Mouse (Mus musculus): ENCODE data around the gene Trpc7. TPM values are rescaled to one million over a fixed set of nuclear protein-coding genes. Genes with fewer than 3 reads are reported as not detected.

Trpc7 gene
- total RNA-seq, 1 experiment from 2014 or later: not detected

DNA sequence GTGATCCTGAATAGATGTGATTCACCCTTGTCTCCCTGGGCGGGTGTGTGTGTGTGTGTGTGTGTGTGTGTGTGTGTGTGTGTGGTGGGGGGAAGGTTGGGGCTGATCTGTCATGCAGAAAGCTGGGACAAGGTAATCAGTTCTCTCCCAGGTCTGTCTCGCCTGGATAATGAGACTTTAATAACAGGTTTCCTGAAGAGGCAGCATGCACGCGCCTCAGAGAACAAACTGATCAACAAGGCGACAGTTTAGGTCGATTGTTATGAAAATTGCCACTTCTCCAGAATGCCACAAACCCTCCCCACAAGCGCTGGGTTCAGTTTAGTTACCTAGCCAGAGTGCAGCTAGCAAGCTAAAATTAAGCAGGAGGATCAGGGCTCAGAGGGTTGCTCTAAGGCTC lies 101.4 kb downstream of the Trpc7 start:
- ATAC-seq (replicated peaks; ENCODE audit: low read depth, poor library complexity, severe bottlenecking): no peak

DNA sequence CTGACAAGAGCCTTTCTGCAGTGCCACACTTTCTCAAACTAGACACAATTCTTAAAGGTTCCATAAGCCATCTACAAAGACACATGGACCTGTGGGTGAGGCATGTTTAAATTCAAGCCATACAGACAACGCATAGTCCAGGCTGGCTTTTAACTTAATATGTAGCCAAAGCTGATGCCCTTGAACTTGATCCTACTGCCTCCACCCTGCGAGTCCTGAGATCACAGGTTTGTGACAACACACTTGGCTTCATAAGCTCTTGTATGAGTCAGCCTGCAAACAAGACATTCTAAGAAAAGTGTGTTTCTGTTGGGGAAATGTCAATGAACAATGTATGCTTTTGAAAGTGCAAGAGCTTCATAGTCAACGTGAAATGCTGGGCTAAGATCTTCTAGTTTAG lies 102.9 kb downstream of the Trpc7 start:
- no peak for ATAC-seq (replicated peaks; ENCODE audit: low read depth, poor library complexity, severe bottlenecking)

DNA sequence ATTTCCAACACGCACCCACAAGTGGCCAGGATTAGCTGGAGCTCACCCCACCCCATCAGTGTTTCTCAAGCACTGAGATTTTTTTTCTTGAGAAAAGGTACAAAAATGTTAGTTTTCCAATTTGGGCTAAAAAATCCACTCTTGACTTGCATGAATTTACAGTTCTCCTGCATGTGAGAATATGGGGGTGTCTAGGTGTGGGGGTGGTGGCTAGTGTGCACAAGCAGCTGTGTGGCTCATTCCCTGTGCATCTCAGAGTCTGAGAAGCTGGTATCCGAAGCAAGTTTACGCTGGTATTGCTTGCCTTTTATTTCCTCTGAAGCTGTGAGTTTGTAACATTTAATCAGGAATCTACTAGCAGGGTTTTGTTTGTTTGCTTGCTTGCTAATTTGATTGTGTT lies 105.1 kb downstream of the Trpc7 start:
- ATAC-seq (replicated peaks; ENCODE audit: low read depth, poor library complexity, severe bottlenecking): no peak

GRCm38 (mm10) chr13:56782621-56783020 lies 113.2 kb downstream of the Trpc7 start:
- no peak for ATAC-seq (replicated peaks; ENCODE audit: low read depth, poor library complexity, severe bottlenecking)

DNA sequence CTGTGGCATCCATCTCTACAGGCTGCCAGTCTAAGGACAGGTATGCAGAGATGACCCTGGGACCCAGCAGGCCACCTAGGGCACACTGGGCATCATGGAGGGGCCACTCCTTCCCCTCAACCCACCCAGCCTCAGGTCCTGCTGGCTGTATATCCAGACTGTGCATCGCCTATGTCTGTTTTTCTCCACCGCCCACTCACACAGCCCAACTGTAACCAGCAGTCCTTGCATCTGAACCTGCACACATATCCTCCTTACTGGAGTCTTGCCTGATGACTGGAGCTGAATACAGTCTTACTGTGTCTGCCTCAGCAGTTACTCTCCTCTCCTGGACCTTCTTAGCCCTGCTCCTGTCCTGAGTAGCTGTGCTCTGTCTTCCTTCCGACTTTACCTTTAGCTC lies 114.1 kb downstream of the Trpc7 start:
- ATAC-seq (replicated peaks; ENCODE audit: low read depth, poor library complexity, severe bottlenecking): no peak

DNA sequence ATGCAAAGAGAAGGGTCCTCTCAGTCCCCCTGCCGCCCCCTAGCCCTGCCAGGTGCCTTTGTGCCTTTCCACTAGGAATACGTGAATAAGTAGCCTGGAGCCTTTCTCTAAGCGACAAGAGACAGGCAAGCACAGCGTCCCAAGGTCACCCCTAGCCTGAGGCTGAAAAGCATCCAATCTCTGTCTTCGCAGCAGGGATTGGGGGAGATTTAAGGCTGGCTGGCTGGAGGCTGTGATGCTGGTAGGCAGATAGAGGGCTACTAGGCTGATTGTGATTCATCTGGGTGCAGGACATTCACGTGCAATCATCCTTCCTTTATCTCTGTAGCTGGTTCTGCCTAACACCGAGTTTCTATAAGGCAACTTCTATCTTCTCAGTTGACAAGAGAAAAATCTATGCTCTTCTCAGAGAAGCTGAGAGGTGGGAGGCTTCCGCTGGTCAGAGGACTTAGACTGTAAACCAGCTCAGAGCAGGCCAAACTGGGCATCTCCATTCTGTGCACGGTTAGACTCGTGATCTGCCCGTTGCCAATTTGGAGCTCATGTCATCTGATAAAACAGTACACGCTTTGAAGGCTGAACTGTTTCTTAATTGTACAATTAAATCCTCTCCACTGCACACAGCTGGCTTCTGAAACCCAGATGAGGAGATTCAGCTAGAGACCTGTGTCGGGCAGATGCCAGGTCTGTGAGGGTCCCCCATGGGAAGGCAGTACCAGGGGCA lies 114.9 kb downstream of the Trpc7 start:
- ATAC-seq (replicated peaks; ENCODE audit: low read depth, poor library complexity, severe bottlenecking): no peak

DNA sequence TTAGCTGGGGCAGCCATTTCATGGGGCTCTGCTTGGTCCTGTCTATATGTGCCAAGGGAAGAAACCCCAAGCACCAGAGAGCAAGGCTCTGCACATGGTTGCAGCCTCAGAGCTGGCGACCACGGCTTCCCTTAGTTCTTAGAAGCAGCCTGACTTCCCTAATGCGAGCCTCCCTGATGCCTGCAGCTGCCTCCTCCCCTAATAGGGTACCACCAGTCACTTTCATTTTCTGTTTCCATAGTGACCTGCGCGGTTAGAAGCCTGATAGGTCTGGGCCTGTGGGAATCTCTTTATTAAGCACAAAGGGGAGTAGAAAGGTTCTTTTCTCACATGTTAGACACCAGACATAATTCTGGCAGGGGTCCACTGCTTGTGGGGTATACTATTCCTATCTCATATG lies 121.5 kb downstream of the Trpc7 start:
- ATAC-seq (replicated peaks; ENCODE audit: low read depth, poor library complexity, severe bottlenecking): peak; percentile 96

DNA sequence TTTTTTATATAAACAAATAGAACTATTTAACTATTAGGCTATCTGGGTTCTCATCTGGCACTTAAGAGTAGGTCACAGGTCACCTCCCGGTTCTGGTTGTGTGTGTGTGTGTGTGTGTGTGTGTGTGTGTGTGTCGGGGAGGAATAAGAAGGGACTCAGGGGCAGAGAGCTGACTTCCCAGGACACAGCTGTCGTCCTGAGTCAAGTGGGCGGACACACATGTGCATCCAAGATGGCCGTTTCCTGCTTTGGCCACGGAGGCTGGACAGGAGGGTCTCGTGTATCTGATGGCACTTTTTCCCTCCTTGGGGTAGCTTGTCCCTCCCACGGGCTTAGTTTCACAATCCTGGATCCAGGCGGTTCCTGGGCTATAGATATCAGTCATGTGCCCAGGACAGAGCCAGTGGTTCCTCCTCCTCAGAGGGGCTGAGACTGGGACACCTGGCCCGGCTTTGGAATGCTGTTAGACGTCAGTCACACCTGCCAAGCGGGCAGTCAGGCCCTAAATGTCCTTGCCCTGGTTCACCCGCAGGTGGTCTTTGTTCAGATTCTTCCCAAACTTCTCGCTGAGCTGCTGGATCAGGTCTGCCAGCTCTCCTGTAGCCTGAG lies 122.4 kb downstream of the Trpc7 start:
- no peak for ATAC-seq (replicated peaks; ENCODE audit: low read depth, poor library complexity, severe bottlenecking)

GRCm38 (mm10) chr13:56772592-56772991 lies 123.2 kb downstream of the Trpc7 start:
- no peak for ATAC-seq (replicated peaks; ENCODE audit: low read depth, poor library complexity, severe bottlenecking)

GRCm38 (mm10) chr13:56770786-56771185 lies 125.0 kb downstream of the Trpc7 start:
- ATAC-seq (replicated peaks; ENCODE audit: low read depth, poor library complexity, severe bottlenecking): no peak

DNA sequence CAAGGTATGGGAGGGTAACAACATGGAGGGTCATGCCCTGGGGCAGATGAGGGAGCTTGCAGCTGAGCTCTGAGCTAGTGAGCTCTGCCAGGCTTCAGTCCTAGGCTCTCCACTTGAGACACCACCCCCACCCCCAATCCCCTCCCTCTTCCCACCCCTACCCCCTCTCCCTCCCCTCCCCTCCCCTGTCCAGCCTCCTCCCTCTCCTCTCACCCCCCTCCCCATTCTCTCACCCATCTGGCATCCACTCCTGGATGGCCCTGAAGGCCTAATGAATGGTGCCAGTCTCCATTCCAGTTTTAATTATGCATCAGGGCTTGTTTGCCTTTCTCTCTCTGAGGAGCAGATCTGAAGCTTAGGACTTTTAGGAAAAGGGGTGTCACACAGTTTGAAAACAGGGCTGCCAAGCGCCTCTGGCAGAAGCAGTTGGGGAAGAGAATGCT lies 125.6 kb downstream of the Trpc7 start:
- ATAC-seq (replicated peaks; ENCODE audit: low read depth, poor library complexity, severe bottlenecking): no peak

DNA sequence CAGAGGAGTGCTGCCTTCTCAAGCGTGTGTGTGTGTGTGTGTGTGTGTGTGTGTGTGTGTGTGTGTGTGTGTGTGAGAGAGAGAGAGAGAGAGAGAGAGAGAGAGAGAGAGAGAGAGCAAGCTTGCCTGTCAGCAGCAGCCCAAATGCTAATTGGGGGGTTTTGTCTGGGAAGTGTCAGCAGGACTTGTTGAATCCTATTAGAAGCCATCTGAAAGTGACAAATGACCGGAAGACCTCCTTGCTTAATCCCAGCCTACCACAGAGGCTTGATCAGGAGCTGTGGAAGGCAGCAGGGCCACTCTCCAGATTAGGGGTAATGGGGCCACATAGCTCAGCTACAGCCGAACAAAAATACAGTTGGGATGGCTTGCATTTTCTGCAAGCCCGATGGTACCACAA lies 126.4 kb downstream of the Trpc7 start:
- no peak for ATAC-seq (replicated peaks; ENCODE audit: low read depth, poor library complexity, severe bottlenecking)

GRCm38 (mm10) chr13:56766211-56766610 lies 129.6 kb downstream of the Trpc7 start:
- ATAC-seq (replicated peaks; ENCODE audit: low read depth, poor library complexity, severe bottlenecking): no peak

DNA sequence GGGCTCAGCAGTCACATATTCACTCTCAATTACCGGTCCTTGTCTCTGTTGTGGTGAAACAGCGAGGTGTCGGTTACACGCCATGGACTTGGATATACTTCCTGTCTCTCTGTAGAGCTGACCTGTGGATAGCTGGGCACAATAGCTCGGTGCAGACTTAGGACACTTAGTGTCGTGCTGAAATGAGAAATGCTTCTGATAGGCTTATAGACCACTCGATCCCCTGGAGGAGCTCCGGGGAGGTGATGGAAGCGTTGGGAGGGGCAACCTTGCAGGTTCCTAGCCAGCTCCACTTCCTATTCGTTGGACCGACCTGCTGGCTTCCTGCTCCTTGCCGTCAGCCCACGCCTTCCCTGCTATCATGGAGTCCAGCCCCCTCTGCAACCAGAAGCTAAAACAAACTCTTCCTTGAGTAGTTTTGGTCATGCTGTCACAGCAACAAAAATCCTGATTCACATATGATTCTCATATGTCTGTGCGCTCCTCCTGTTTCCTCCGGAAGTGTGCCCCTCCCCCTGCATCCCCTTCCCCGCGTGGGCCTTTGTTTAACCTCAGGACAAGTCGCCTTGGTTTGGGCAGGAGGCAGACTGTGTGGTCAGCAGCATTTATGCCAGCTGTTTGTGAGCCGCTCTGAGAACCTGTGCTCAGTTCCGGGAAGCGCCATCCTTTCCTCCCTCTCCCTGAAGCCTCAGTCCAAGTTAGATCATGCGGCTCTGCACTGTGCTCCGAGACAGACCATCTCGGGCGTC lies 130.3 kb downstream of the Trpc7 start:
- peak; percentile 86 for ATAC-seq (replicated peaks; ENCODE audit: low read depth, poor library complexity, severe bottlenecking)

- ATAC-seq (replicated peaks; ENCODE audit: low read depth, poor library complexity, severe bottlenecking): no peak
These were observed 133.2 kb downstream of the Trpc7 start for GRCm38 (mm10) chr13:56762446-56763229.

- peak; percentile 75 for ATAC-seq (replicated peaks; ENCODE audit: low read depth, poor library complexity, severe bottlenecking)
These were observed 137.3 kb downstream of the Trpc7 start for GRCm38 (mm10) chr13:56758492-56758891.

DNA sequence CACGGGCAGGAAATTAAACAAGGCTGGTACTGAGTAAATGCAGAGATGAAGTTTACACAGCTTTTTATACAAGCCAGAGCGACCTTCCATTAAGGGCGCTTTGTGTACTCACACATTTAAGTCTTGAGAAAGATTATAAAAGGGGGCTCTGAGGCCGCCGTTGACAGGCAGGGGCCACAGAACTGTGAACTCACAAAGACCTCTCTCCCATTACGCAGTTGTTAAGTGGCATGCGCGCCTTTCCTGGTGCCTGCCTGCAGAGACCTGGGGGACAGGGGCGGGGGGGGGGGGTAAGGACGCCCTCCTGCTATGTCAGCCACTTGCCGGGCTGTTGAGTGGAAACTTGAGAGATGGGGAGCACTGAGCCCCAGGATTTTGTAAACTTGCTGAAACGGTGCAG lies 138.6 kb downstream of the Trpc7 start:
- no peak for ATAC-seq (replicated peaks; ENCODE audit: low read depth, poor library complexity, severe bottlenecking)

- no peak for ATAC-seq (replicated peaks; ENCODE audit: low read depth, poor library complexity, severe bottlenecking)
These were observed 139.9 kb downstream of the Trpc7 start for GRCm38 (mm10) chr13:56755871-56756270.

DNA sequence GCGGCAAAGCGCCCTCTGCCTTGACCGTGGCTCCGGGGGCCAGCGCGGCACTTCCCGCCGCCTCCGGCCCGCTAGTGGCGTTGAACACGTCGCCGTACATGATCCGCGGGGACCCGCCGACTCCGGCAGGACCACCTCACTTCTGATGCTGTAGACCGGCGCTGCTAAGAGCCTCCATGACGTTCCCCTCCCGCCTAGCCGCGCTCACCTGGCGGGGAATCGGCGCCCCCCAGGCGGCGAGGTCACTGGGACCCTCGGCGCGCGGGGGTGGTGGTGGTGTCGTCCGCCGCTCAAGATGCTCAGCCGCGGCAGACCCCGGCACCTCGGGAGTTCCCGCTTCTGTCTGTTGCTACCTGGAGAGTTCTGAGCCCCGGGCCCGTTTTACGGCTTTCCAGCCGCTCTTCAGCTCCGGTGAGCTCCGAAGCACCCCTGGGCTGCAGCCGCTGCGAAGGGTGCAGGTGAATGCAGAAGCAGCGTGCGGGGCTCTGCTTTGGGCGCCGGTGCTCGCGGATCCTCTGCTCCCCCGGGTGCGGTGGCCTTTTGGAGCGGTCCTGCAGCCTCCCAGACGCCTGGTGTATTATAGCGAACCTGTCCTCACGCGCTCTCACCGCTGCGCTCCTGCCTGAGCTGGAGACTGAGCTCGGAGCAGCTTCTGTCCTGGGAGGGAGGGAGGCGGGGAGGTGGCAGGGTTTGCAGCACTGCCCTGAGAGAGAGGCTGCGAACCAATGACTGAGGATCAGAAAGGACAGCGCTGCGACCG lies 142.4 kb downstream of the Trpc7 start, which contains the start of gene Gm45623:
Gene Gm45623, minus strand, starts transcription at position 636 of the 760 bp plus-strand sequence.
- no peak for ATAC-seq (replicated peaks; ENCODE audit: low read depth, poor library complexity, severe bottlenecking)
